Mouse (Mus musculus): Measurements from ENCODE around the gene Chmp2b.

- TF ChIP-seq CTCF (IDR thresholded peaks at IDR 0.05), result no peak
- no peak for TF ChIP-seq EP300 (IDR thresholded peaks at IDR 0.05)
Observed at GRCm38 (mm10) chr16:65568853-65569252, 6.3 kb upstream of the Chmp2b start.

All from lung, postnatal 0 days (tissue).